Mouse (Mus musculus): ENCODE results near the gene Mex3a. TPM values are rescaled to one million over a fixed set of nuclear protein-coding genes. Genes with fewer than 3 reads are reported as not detected.
A peak's percentile ranks its signal among the peaks of the same experiment; 100 is the strongest.

Gene Mex3a
- polyA plus RNA-seq, 1 experiment, result 8.1 TPM

- Histone ChIP-seq H3K79me2 (ENCODE audit: control insufficient read depth, insufficient read depth) (peaks cover 22% of the 10 kb centered on the region), H3K4me2 (ENCODE audit: low read depth) (peak overlapping the region; percentile 57), H3K36me3 (ENCODE audit: control insufficient read depth, insufficient read depth) (no peaks in the 10 kb centered on the region), H3ac (ENCODE audit: control insufficient read depth, insufficient read length) (no peak overlapping the region), H3K4me3 (no peak overlapping the region), H3K27me3 (ENCODE audit: control insufficient read depth, insufficient read depth, insufficient read length) (no peaks in the 10 kb centered on the region)
- TF ChIP-seq REST (IDR thresholded peaks at IDR 0.05; ENCODE audit: insufficient read depth, insufficient read length) (no peak), MYOD1 (IDR thresholded peaks at IDR 0.05; ENCODE audit: control insufficient read depth in 1 of 3, insufficient read length in 2 of 3, low read depth in 2 of 3) (no peak), TCF12 (IDR thresholded peaks at IDR 0.05; ENCODE audit: insufficient read depth, poor library complexity, severe bottlenecking) (no peak), SRF (IDR thresholded peaks at IDR 0.05; ENCODE audit: control insufficient read depth, insufficient read length, low read depth) (no peak), USF1 (IDR thresholded peaks at IDR 0.05; ENCODE audit: low read depth) (no peak), TCF3 (IDR thresholded peaks at IDR 0.05; ENCODE audit: insufficient read length, low read depth) (no peak), POLR2AphosphoS2 (IDR thresholded peaks at IDR 0.05; ENCODE audit: insufficient read length, low read depth) (peak; percentile 54), E2F4 (IDR thresholded peaks at IDR 0.05; ENCODE audit: insufficient read depth) (no peak), MAX (IDR thresholded peaks at IDR 0.05; ENCODE audit: low read depth) (no peak), CEBPB (IDR thresholded peaks at IDR 0.05; ENCODE audit: insufficient read depth, poor library complexity, severe bottlenecking) (no peak), MYOG (IDR thresholded peaks at IDR 0.05; ENCODE audit: control insufficient read depth in 1 of 3, insufficient read depth in 1 of 3, insufficient read length in 2 of 3, low read depth in 2 of 3) (peak in 1 of 3 experiments; percentile 5), POLR2A (IDR thresholded peaks at IDR 0.05; ENCODE audit: insufficient read length, low read depth) (peak; percentile 28)
These were observed 5.8 kb upstream of the Mex3a start for GRCm38 (mm10) chr3:88526157-88527131.

GRCm38 (mm10) chr3:88527565-88527964 is 4.6 kb upstream of the Mex3a start:
- TF ChIP-seq MYOD1 (IDR thresholded peaks at IDR 0.05; ENCODE audit: control insufficient read depth in 1 of 3, insufficient read length in 2 of 3, low read depth in 2 of 3) (peak in 2 of 3 experiments; percentile 1 to 32), TCF3 (IDR thresholded peaks at IDR 0.05; ENCODE audit: insufficient read length, low read depth) (no peak), CEBPB (IDR thresholded peaks at IDR 0.05; ENCODE audit: insufficient read depth, poor library complexity, severe bottlenecking) (no peak), SRF (IDR thresholded peaks at IDR 0.05; ENCODE audit: control insufficient read depth, insufficient read length, low read depth) (no peak), MYOG (IDR thresholded peaks at IDR 0.05; ENCODE audit: control insufficient read depth in 1 of 3, insufficient read depth in 1 of 3, insufficient read length in 2 of 3, low read depth in 2 of 3) (peak in 2 of 3 experiments; percentile 57 to 76), POLR2AphosphoS2 (IDR thresholded peaks at IDR 0.05; ENCODE audit: insufficient read length, low read depth) (no peak), USF1 (IDR thresholded peaks at IDR 0.05; ENCODE audit: low read depth) (no peak), MAX (IDR thresholded peaks at IDR 0.05; ENCODE audit: low read depth) (no peak), TCF12 (IDR thresholded peaks at IDR 0.05; ENCODE audit: insufficient read depth, poor library complexity, severe bottlenecking) (peak; percentile 14), E2F4 (IDR thresholded peaks at IDR 0.05; ENCODE audit: insufficient read depth) (no peak), REST (IDR thresholded peaks at IDR 0.05; ENCODE audit: insufficient read depth, insufficient read length) (no peak), POLR2A (IDR thresholded peaks at IDR 0.05; ENCODE audit: insufficient read length, low read depth) (no peak)
- H3K4me2 ChIP-seq (ENCODE audit: low read depth), result peak overlapping the region; percentile 21
- H3ac ChIP-seq (ENCODE audit: control insufficient read depth, insufficient read length), result no peak overlapping the region
- no peaks in the 10 kb centered on the region for H3K27me3 ChIP-seq (ENCODE audit: control insufficient read depth, insufficient read depth, insufficient read length)
- H3K4me3 ChIP-seq, result no peak overlapping the region
- no peaks in the 10 kb centered on the region for H3K36me3 ChIP-seq (ENCODE audit: control insufficient read depth, insufficient read depth)
- H3K79me2 ChIP-seq (ENCODE audit: control insufficient read depth, insufficient read depth), result peaks cover 29% of the 10 kb centered on the region

- Histone ChIP-seq H3K36me3 (ENCODE audit: control insufficient read depth, insufficient read depth) (no peaks in the 10 kb centered on the region), H3K79me2 (ENCODE audit: control insufficient read depth, insufficient read depth) (peaks cover 40% of the 10 kb centered on the region), H3K4me2 (ENCODE audit: low read depth) (no peak overlapping the region), H3ac (ENCODE audit: control insufficient read depth, insufficient read length) (no peak overlapping the region), H3K4me3 (no peak overlapping the region), H3K27me3 (ENCODE audit: control insufficient read depth, insufficient read depth, insufficient read length) (no peaks in the 10 kb centered on the region)
- no peak for TF ChIP-seq SRF (IDR thresholded peaks at IDR 0.05; ENCODE audit: control insufficient read depth, insufficient read length, low read depth)
These were observed 3.5 kb upstream of the Mex3a start for GRCm38 (mm10) chr3:88528646-88529045.

DNA sequence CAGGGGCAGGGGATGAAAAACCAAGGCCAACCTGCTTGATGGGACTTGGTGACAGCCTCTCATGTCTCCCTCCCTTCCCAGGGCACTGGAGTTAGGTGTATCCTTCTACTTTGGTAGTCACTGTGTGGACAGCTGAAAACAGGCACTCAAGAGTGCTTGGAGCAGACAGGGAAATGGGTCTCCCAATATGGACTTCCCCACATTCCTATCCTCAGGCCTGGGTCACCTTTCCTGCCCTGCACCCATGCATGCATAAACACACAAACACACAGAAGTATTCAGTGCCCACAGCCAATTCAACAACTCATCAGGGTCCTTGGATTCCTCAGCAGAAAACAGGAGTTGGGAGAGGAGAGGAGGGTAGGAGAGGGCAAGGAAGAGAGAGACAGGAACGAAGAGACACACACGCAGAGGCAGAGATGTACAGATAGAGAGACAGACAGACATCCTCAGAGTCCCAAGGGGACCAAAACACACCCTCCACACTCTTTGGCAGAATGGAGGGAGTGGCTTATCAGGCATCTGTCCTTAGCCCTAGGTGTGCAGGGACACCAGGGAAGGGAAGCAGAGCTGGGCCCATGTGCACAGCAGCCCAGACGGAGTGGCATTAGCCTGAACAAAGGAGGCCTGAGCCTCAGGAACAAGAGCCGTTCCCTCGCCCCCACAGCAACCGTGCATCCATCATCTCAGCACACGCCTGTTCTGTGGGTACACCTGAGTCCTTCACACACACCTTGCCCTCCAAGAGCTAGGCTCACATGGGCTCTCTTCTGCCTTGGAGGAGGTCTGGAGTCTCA is 2.8 kb upstream of the Mex3a start:
- peaks cover 41% of the 10 kb centered on the region for H3K79me2 ChIP-seq (ENCODE audit: control insufficient read depth, insufficient read depth)
- H3K4me2 ChIP-seq (ENCODE audit: low read depth), result peak overlapping the region; percentile 26
- peak overlapping the region; percentile 97 for H3K4me3 ChIP-seq
- H3K27me3 ChIP-seq (ENCODE audit: control insufficient read depth, insufficient read depth, insufficient read length), result no peaks in the 10 kb centered on the region
- TF ChIP-seq POLR2AphosphoS2 (IDR thresholded peaks at IDR 0.05; ENCODE audit: insufficient read length, low read depth), result no peak
- TF ChIP-seq USF1 (IDR thresholded peaks at IDR 0.05; ENCODE audit: low read depth), result no peak
- no peak for TF ChIP-seq MAX (IDR thresholded peaks at IDR 0.05; ENCODE audit: low read depth)
- no peak for TF ChIP-seq MYOG (IDR thresholded peaks at IDR 0.05; ENCODE audit: control insufficient read depth in 1 of 3, insufficient read depth in 1 of 3, insufficient read length in 2 of 3, low read depth in 2 of 3)
- no peak for TF ChIP-seq E2F4 (IDR thresholded peaks at IDR 0.05; ENCODE audit: insufficient read depth)
- no peak for TF ChIP-seq SRF (IDR thresholded peaks at IDR 0.05; ENCODE audit: control insufficient read depth, insufficient read length, low read depth)
- no peak for TF ChIP-seq REST (IDR thresholded peaks at IDR 0.05; ENCODE audit: insufficient read depth, insufficient read length)
- no peak for TF ChIP-seq TCF3 (IDR thresholded peaks at IDR 0.05; ENCODE audit: insufficient read length, low read depth)
- TF ChIP-seq CEBPB (IDR thresholded peaks at IDR 0.05; ENCODE audit: insufficient read depth, poor library complexity, severe bottlenecking), result no peak
- no peak for TF ChIP-seq TCF12 (IDR thresholded peaks at IDR 0.05; ENCODE audit: insufficient read depth, poor library complexity, severe bottlenecking)
- TF ChIP-seq MYOD1 (IDR thresholded peaks at IDR 0.05; ENCODE audit: control insufficient read depth in 1 of 3, insufficient read length in 2 of 3, low read depth in 2 of 3), result no peak
- no peak for TF ChIP-seq POLR2A (IDR thresholded peaks at IDR 0.05; ENCODE audit: insufficient read length, low read depth)
- H3ac ChIP-seq (ENCODE audit: control insufficient read depth, insufficient read length), result no peak overlapping the region
- H3K36me3 ChIP-seq (ENCODE audit: control insufficient read depth, insufficient read depth), result no peaks in the 10 kb centered on the region

Data from myocyte (in vitro differentiated cells).